Mouse (Mus musculus): ENCODE results near the gene Gm8653.
"Not testable (repeated sequence)": the region's sequence is repeated elsewhere in the genome, so short reads cannot be mapped to it uniquely, and the experiment has no call there.

Gm8653 gene

GRCm38 (mm10) chr7:22201164-22201563 is at the start of gene Gm8653:
Gene Gm8653 (minus strand): TSS chr7:22201264.
- in situ Hi-C loops (cut with MboI; ENCODE audit: unreplicated experiment in 2 of 2), result not testable (repeated sequence)

GRCm38 (mm10) chr7:22229384-22229783 is 28.3 kb upstream of the Gm8653 start, which contains the start of gene Gm8453:
Gene Gm8453 (minus strand): TSS chr7:22229484.
- in situ Hi-C loops (cut with MboI; ENCODE audit: unreplicated experiment in 2 of 2), result not testable (repeated sequence)

GRCm38 (mm10) chr7:22189077-22189476 is 12.0 kb downstream of the Gm8653 start, which contains the start of gene Vmn1r143:
Gene Vmn1r143 (plus strand): TSS chr7:22189377.
- in situ Hi-C loops (cut with MboI; ENCODE audit: unreplicated experiment in 2 of 2), result not testable (repeated sequence)

- in situ Hi-C loops (cut with MboI; ENCODE audit: unreplicated experiment in 2 of 2), result not testable (repeated sequence)
These were observed 37.1 kb downstream of the Gm8653 start, which contains the start of gene Vmn1r142 for GRCm38 (mm10) chr7:22163935-22164334. Gene Vmn1r142 (minus strand): TSS chr7:22164035.

Data from v-Abl transformed pro-B cells (cell line).